Comparison of ENCODE assay signal across 20 mouse cellular contexts in genomic region chr3:57910020-57910419, GRCm38 (mm10).
DNase-seq lines count a peak whose midpoint lies in the region; ATAC-seq lines count a peak whose summit lies in the region.
"Had no signal": no experiment of that assay in that cellular context is flagged by ENCODE, and none has a peak within 500 bp of the region (broad histone marks: within the 10 kb centered on the region; RNA-seq: fewer than 3 reads in every experiment).

No protein-coding gene starts in this region.

- no peak for DNase-seq in frontal cortex, postnatal 14 days (ENCODE audit: low spot score in 2 of 2)
- peak; percentile 50 for DNase-seq in brain, adult 2 months (ENCODE audit: low read depth, low spot score)
- DNase-seq in telencephalon, adult 2 months (ENCODE audit: low read depth, low spot score), result peak; percentile 32
- DNase-seq in cerebellum, postnatal 36 days, result no peak
- DNase-seq in adrenal gland, postnatal 10 days, result no peak
- DNase-seq: adrenal gland, adult 2 months; adrenal gland, adult 8-10 months; adrenal gland, postnatal 14 days; adrenal gland, postnatal 25 days; adrenal gland, postnatal 36 days; B cell, adult 2 months; cerebellum, adult 11 months; cerebellum, adult 11-12 months; cerebellum, adult 18-20 months; cerebellum, adult 2 months; cerebellum, adult 8-10 months had no signal

- ATAC-seq in frontal cortex, adult (ENCODE audit: low TSS enrichment), result peak; percentile 75
- ATAC-seq: activated CD4-positive, CD25-positive, alpha-beta regulatory T cell, adult 4 months; CD4-positive, CD25-positive, alpha-beta regulatory T cell, adult 4 months; Patski had no signal

Comparison
In these comparisons a context has a peak if more than half of its experiments do, and no peak if none do; other contexts are left out.
1. DNase-seq: peak in brain, adult 2 months (single experiment) and telencephalon, adult 2 months (single experiment); none in frontal cortex, postnatal 14 days (0 of 2), cerebellum, postnatal 36 days (0 of 2) and adrenal gland, postnatal 10 days (single experiment).